Mouse (Mus musculus): ENCODE measurements at regions not wholly inside any gene's neighbourhood (a gene's known extent, or its start where the extent isn't known, plus 50 kb on each side); places are given as distances from the start of the nearest gene placed in this dataset.

DNA sequence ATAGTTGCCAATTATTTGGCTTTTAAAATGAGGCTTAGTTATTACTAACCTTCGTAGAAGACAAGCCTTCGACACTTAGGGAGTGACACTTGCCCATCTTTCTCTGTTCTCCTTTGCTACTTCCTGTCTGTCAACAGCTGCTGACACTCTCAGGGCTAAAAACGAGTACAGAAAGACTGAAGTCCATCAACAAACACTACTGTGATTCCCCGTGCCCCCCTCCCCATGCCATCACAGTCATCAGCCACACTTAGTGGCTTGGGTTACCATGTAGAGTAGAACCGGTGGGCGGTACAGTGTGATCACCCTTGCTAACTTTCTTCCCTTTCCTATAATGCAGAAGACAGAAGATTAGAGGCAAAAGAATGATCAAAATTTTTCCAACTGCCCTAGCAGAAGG, 402.4 kb downstream of the Atp23 start:
- no peak for DNase-seq (ENCODE audit: low spot score)

- DNase-seq (ENCODE audit: low spot score), result no peak
Observed at GRCm38 (mm10) chr10:126493734-126494133, 407.4 kb downstream of the Atp23 start.

GRCm38 (mm10) chr10:126492211-126492610, 408.9 kb downstream of the Atp23 start:
- DNase-seq (ENCODE audit: low spot score), result no peak

DNA sequence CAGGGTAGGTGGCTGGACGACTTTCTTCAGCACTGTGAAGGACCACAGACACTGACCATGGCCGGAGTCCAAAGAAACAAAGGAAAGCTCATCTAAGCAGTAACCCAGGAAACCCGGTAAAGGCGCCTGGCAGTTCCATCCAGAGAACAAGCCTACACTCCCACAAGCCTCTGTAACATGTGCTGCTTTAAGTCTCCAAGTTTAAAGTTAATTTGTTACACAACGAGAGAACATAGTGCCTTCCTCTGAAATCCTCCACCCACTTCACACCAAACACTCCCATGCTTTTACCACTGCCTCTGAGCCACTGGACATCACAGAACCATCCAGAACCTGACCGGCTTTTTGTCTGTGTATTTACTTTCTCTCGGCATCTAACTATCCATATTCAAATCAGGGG, 416.0 kb downstream of the Atp23 start:
- DNase-seq (ENCODE audit: low spot score), result no peak

DNA sequence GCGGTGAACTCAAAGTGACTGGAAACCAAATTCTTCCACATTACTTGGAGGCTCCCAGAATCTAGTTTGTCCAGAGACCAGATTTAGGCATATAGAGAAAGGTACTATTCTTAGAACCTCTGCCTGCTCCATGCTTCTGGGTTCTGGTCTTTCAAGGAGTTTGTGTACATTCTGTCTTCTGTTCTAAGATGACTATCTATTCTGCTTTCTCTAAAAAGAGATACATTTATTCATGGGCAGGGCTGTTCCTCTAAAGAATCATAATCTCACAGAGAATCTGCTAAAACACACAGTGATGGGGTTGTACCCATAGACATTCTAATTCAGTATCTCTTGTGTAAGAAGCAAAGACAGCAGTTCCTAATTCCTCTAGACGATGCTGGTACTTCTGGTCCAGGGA, 417.7 kb downstream of the Atp23 start:
- DNase-seq (ENCODE audit: low spot score), result no peak

GRCm38 (mm10) chr10:126480382-126480781, 420.8 kb downstream of the Atp23 start:
- no peak for DNase-seq (ENCODE audit: low spot score)

- no peak for DNase-seq (ENCODE audit: low spot score)
Observed at GRCm38 (mm10) chr10:126479743-126480142, 421.4 kb downstream of the Atp23 start.

DNA sequence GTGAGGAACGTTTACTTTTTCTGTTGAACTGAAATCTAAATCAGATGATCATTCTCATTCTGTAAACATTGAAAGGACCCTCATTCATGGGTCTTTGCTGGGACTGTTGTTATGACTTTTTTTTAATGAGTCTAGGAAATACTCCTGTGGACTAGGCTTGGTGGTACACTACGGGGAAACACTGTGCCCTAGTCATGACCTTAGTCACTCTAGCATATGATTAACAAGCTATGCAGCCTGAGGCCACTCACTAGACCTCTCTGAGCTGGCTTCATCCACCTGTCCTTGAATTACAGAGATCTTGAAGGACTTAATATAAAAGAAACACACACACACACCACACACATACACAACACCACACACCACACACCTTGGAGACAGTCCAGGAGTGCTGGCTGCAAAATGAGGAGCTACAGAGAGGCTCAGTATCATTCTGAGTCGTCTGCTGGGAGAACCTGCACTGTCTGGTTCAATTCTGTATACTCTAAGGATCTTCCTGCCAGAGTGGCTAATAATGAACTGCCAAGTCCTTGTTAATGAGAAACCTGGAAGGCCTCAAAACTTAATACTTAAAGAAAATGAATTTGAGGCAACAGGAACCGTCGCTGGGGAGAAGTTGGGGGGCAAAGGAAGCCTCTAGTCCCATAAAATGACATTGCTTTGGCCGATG, 428.0 kb downstream of the Atp23 start:
- no peak for DNase-seq (ENCODE audit: low spot score)

DNA sequence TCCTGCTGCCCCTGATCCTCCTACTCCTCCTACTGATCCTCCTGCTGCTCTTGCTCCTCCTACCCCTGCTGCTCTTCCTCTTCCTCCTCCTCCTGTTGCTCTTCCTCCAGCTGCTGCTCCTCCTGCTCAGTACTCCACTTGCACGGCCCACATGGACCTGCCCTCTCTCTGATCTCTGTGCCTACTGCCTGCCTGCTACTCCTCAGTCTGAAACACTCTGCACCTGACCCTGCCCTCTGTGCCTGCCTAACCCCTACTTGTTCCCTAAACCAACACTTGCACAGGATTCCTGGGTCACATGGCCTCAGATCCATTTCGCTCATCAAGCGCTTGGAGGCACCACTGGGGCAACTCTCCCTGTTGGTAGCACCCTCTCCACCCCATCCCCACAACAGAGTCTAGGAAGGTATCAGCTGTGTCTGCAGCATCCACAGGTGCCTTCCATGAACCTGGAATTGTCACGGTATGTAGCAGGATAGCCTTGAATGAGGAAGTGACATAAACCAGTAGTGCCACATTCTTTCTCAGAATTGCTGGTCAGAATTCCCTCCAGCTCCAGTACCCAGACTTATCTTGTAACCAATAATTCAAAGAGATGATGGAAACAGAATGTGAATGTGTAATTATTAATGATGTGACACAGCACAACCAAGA, 430.2 kb downstream of the Atp23 start:
- no peak for DNase-seq (ENCODE audit: low spot score)

DNA sequence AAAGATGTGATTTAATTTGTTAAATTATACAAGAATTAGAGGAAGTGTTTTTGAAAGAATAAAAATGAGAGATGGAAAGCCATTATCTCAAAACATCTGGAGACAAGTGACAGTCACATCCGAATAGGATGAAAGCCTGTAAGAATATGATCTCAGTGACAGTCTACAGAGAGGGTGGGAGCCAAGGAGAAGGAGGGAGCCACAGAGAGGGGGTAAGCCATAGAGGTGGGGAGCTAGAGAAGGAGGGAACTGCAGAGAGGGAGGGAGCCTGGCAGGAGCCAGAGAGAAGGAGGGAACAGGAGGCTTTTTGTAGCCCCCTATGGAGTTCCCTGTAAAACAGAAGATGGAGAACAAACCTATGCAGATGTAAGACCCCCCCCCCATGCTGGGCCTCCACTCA, 438.4 kb downstream of the Atp23 start:
- no peak for DNase-seq (ENCODE audit: low spot score)

GRCm38 (mm10) chr10:126458523-126458922, 442.6 kb downstream of the Atp23 start:
- DNase-seq (ENCODE audit: low spot score), result no peak

DNA sequence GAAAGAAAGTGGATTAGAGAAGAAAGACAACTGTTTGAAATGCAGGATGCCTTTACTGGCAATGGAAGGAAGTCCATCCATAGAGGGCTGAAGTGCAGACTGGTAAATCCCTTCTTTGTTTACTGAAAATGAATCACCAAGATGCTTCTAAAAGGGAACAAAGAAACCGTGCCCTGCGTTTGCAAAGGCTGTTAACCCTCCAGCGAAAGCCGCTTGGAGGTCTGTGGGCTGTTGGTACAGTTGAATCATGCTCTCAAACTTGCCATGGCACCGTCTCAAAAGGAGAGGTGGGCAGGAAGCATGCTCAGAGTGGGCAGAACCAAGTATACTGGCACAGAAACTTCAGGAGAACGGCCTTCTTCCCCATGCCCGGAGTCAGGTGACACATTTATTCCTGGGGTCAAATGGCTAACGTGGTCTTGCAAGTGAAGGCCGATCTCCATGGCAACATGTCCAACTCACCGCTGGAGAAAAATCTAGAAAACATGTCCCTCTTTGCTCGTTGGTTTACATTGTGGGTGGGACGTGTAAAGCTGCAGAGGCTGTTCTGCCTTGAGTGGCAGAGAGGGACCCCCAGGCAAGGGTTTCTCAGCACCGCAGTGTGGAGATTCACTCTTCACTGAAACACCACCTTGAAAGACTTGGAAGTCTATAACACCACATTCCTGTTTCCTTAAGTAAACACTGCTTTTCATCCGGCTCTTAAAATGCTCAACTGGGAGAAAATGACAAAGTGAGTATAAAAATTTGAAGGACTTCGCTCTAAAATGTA, 448.2 kb downstream of the Atp23 start:
- peak; percentile 2 for DNase-seq (ENCODE audit: low spot score)

DNA sequence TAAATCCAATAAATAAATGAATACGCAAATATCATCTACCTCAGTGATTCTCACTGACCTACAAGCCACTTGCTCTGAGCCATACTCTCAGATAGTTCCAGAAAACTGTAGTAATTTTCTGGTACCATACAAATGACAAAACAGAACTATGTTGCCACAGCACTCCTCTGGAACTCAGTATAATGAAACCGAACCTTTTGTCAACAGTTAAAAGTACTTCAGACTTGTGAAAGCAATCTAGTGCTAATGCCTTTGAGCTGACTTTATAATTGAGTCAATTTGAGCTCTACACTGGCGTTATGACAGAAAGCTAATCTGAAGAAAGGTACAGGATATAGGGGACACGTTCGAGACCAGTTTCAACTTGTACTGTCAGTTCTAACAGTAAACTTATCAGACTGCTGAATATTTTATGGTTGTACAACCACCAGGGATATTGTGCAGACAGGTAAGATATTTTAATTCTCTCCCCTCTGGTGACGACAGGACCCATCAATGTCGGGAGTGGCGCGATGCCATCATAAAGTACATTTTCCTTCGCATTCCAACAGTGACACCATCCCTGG, 449.0 kb downstream of the Atp23 start:
- no peak for DNase-seq (ENCODE audit: low spot score)

GRCm38 (mm10) chr10:126431222-126431621, 465.3 kb downstream of the Lrig3 start:
- no peak for DNase-seq (ENCODE audit: low spot score)

DNA sequence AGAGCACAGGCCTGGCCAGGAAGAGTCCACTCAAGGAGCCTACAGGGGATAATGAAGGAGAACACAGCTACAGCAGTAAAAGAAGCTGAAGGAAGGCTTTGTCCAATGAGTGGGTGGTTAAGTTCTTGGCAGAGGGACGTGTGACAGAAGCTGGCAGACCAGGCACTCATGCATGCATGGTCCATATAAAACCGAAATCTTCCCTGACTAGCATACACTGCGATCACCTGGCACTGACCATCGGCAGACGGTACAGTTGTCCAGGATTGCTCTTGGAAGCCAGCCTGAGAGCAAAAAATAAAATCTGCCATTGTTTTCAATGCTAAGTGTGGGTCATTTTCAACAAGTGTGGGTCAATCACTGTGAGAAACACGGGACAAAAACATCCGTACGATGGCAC, 464.4 kb downstream of the Lrig3 start:
- DNase-seq (ENCODE audit: low spot score), result no peak

- no peak for DNase-seq (ENCODE audit: low spot score)
Observed at GRCm38 (mm10) chr10:126429502-126429901, 463.5 kb downstream of the Lrig3 start.

DNA sequence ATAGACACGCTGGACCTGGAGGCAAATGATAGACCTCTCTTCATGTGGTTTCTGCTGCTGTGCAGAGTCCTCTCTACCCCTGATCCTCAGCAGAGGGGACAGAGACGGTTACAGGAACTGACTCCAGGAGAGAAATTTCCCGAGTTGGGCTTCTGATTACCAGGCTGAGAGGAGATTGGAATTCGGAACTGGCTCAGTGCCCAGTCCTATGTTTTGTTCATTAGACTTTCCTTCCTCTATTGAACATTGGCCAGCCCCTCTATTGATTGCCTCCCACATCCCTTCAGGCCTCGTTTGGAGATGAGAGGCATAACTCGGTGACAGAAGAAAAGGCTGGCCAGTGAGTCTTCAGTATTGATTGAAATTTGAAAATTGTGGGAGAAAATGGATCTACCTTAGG, 456.1 kb downstream of the Lrig3 start:
- no peak for DNase-seq (ENCODE audit: low spot score)

DNA sequence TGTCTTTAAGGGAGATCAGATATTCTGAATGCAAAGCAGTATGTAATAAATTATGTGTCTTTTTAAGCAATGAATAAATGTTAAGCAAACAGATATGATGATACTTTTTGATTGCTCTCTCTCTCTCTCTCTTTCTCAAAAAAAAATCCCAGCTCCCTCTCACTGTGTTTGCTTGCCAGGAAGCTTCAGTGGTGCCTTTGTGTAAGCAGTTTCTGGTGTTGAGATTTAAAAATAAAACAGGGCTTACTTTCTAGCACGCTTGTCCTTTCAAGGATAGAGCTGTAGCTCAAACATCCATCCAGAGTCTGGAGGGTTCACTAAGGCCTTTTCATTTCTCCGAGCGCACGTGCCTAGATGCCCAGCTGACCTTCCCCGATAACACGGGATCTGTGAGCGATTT, 447.8 kb downstream of the Lrig3 start:
- no peak for DNase-seq (ENCODE audit: low spot score)

DNA sequence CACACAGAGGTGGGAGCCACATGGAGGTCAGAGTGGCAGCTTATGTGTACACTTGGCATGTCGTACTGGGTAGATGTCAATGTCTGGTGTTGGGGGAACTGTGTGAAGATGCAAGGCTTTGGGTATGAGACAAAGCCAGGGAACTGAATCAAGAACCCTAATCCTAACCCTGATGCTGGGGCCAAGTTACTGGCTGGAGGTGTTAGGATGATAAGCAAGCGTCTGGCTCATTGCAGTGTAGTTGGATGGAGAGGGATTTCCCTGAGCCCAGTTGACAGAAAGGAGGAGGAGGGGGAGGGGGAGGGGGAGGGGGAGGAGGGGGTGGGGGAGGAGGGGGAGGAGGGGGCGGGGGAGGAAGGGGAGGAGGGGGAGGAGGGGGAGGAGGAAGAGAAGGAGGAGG, 426.3 kb downstream of the Lrig3 start:
- no peak for DNase-seq (ENCODE audit: low spot score)

DNA sequence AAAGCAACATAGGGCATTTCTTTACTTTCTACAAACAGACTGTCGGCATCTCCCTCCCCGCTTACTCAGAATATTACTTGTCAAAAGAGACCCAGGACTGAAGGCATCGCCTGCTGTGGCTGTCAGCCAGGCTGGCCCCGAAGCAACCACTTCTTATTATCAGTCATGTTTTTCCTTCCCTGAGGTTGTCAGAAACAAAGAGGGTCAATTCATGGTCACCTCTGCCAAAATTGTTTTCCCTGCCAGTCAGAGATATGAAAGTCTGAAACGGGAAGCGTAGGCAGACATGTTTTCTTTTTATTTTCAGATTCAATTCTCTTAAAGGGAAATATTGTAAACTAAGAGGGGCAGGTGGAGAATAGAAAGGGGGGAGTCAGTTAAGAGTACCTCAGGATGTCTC, 425.8 kb downstream of the Lrig3 start:
- no peak for DNase-seq (ENCODE audit: low spot score)

- no peak for DNase-seq (ENCODE audit: low spot score)
Observed at GRCm38 (mm10) chr10:126386430-126386829, 420.5 kb downstream of the Lrig3 start.

DNA sequence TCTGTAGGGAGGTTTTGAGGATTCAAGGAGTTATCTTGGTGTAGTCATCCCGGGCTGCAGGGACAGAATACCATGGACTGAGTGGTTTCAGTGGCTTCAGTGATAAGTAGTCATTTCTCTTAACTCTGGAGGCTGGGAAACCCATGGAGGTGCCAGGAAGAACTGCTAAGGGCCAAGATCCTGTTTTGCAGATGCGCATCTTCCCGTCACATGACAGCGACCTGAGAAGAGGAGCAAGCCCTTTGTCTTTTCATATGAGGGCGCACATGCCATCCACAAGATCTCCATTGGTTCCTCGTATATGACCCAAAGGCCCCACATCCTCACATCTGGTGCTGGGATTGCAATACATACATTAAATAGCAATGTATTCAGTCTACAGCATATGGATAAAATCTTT, 419.7 kb downstream of the Lrig3 start:
- no peak for DNase-seq (ENCODE audit: low spot score)

DNA sequence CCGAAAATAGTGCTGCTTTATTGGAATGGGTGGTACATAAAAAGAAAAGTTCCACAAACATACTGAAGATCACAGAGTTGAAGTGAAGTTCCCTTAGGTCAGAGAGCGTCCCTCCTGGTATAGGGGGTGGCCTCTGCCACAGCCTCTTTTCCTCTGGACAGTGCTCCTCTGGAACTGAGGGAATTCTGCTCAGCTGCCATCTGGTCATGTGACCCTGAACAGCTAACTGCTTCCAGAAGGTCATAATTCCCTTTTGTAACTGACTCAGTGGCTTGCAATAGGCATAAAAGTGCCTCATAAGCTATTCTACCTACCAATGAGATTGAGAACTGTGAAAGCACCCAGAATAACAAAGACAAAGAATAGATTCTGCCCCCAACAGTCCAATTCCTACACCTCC, 414.4 kb downstream of the Lrig3 start:
- DNase-seq (ENCODE audit: low spot score), result peak; percentile 35
